Mouse (Mus musculus) B cell, adult 2 months (primary cell): ENCODE measurements at regions not wholly inside any gene's neighbourhood (a gene's known extent, or its start where the extent isn't known, plus 50 kb on each side); places are given as distances from the start of the nearest gene placed in this dataset.

ENCODE experiments used
- DNase-seq, 2 experiments: peaks; one replicate each; pipeline ENCODE4 v3.0.0; 2022

- no peak for DNase-seq
These were observed 59.1 kb upstream of the Gm34302 start for GRCm38 (mm10) chr3:63542638-63543408.

- DNase-seq, result no peak
These were observed 55.2 kb upstream of the Gm34302 start for GRCm38 (mm10) chr3:63538881-63539280.

GRCm38 (mm10) chr3:63534141-63534540, 50.5 kb upstream of the Gm34302 start:
- DNase-seq, result no peak
